25 mouse cellular contexts compared by ENCODE assay signal in genomic region chr3:79956792-79957191, GRCm38 (mm10).
DNase-seq lines count a peak whose midpoint lies in the region; ATAC-seq and TF ChIP-seq lines count a peak whose summit lies in the region.
"Had no signal": no experiment of that assay in that cellular context is flagged by ENCODE, and none has a peak within 500 bp of the region (broad histone marks: within the 10 kb centered on the region; RNA-seq: fewer than 3 reads in every experiment).

No protein-coding gene starts in this region.

- DNase-seq in forebrain, postnatal 0 days, result peak; percentile 23
- DNase-seq in heart, postnatal 10 days, result no peak
- DNase-seq in lung, embryonic 14.5 days, result peak; percentile 36
- DNase-seq in lung, postnatal 36 days, result no peak
- no peak for DNase-seq in liver, embryonic 11.5 days (ENCODE audit: low spot score)
- DNase-seq: adrenal gland, postnatal 14 days; cerebellum, adult 18-20 months; cerebellum, adult 9-11 months; cerebellum, postnatal 36 days; embryo, embryonic 11 days; gastrocnemius, postnatal 14 days; heart, postnatal 4 days had no signal

- H3K9ac ChIP-seq in forebrain, postnatal 0 days, result no peak overlapping the region
- H3K9ac ChIP-seq in forebrain, embryonic 16.5 days (replicated peaks; ENCODE audit: low read depth, low read length), result no peak overlapping the region
- H3K9ac ChIP-seq in heart, embryonic 13.5 days, result no peak overlapping the region
- H3K9ac ChIP-seq in lung, embryonic 14.5 days, result no peak overlapping the region
- no peak overlapping the region for H3K9ac ChIP-seq in liver, embryonic 11.5 days (ENCODE audit: low read depth, low read length)
- H3K9ac ChIP-seq: embryonic facial prominence, embryonic 15.5 days; hindbrain, embryonic 12.5 days had no signal

- H3K27ac ChIP-seq in forebrain, postnatal 0 days (ENCODE audit: low read depth, low read length), result no peak overlapping the region
- H3K27ac ChIP-seq in forebrain, embryonic 16.5 days (ENCODE audit: low read length), result no peak overlapping the region
- 0 out of 2 replicates have a peak overlapping the region, but pooled peaks have one; percentile 17 for H3K27ac ChIP-seq in heart, embryonic 13.5 days (replicated peaks)
- H3K27ac ChIP-seq in lung, embryonic 14.5 days (ENCODE audit: low read depth), result no peak overlapping the region
- H3K27ac ChIP-seq in liver, embryonic 11.5 days (ENCODE audit: low read depth, low read length), result no peak overlapping the region
- H3K27ac ChIP-seq: embryonic facial prominence, embryonic 15.5 days; forebrain, embryonic 10.5 days; heart, embryonic 10.5 days; hindbrain, embryonic 12.5 days had no signal

- TF ChIP-seq CTCF in forebrain, postnatal 0 days (IDR thresholded peaks at IDR 0.05; ENCODE audit: low read depth), result no peak
- TF ChIP-seq CTCF in lung, embryonic 14.5 days (IDR thresholded peaks at IDR 0.05; ENCODE audit: low read depth), result no peak

- H3K4me2 ChIP-seq in forebrain, postnatal 0 days (ENCODE audit: low read depth), result no peak overlapping the region
- H3K4me2 ChIP-seq in forebrain, embryonic 16.5 days (ENCODE audit: low read length), result no peak overlapping the region
- no peak overlapping the region for H3K4me2 ChIP-seq in heart, embryonic 13.5 days
- no peak overlapping the region for H3K4me2 ChIP-seq in lung, embryonic 14.5 days
- H3K4me2 ChIP-seq in liver, embryonic 11.5 days, result no peak overlapping the region
- H3K4me2 ChIP-seq: embryonic facial prominence, embryonic 15.5 days; hindbrain, embryonic 12.5 days had no signal

- intact Hi-C loops in heart, postnatal 10 days (cut with DNase I), result loop anchor here (5.0 kb wide), 1 partner anchor 51 kb away; no protein-coding TSS in a partner anchor

- no peaks in the 10 kb centered on the region for H3K36me3 ChIP-seq in forebrain, postnatal 0 days (ENCODE audit: insufficient read depth)
- no peaks in the 10 kb centered on the region for H3K36me3 ChIP-seq in forebrain, embryonic 16.5 days (ENCODE audit: control insufficient read depth, insufficient read depth)
- H3K36me3 ChIP-seq in heart, embryonic 13.5 days, result no peaks in the 10 kb centered on the region
- no peaks in the 10 kb centered on the region for H3K36me3 ChIP-seq in lung, embryonic 14.5 days (ENCODE audit: insufficient read depth)
- H3K36me3 ChIP-seq in liver, embryonic 11.5 days (ENCODE audit: control insufficient read depth, insufficient read depth, low read length), result no peaks in the 10 kb centered on the region
- H3K36me3 ChIP-seq: embryonic facial prominence, embryonic 15.5 days; forebrain, embryonic 10.5 days; heart, embryonic 10.5 days; hindbrain, embryonic 12.5 days had no signal

- no peaks in the 10 kb centered on the region for H3K9me3 ChIP-seq in forebrain, postnatal 0 days (ENCODE audit: low read length)
- H3K9me3 ChIP-seq in forebrain, embryonic 16.5 days (ENCODE audit: control insufficient read depth, low read length), result no peaks in the 10 kb centered on the region
- no peaks in the 10 kb centered on the region for H3K9me3 ChIP-seq in heart, embryonic 13.5 days
- no peaks in the 10 kb centered on the region for H3K9me3 ChIP-seq in lung, embryonic 14.5 days (ENCODE audit: low read depth, low read length)
- no peaks in the 10 kb centered on the region for H3K9me3 ChIP-seq in liver, embryonic 11.5 days (ENCODE audit: control insufficient read depth, low read length)
- H3K9me3 ChIP-seq: embryonic facial prominence, embryonic 15.5 days; forebrain, embryonic 10.5 days; heart, embryonic 10.5 days; hindbrain, embryonic 12.5 days had no signal

- H3K4me1 ChIP-seq in forebrain, postnatal 0 days (ENCODE audit: insufficient read depth), result no peaks in the 10 kb centered on the region
- H3K4me1 ChIP-seq in forebrain, embryonic 16.5 days (replicated peaks; ENCODE audit: control insufficient read depth, insufficient read depth, low read length), result no peaks in the 10 kb centered on the region
- peaks cover 22% of the 10 kb centered on the region for H3K4me1 ChIP-seq in heart, embryonic 13.5 days
- H3K4me1 ChIP-seq in lung, embryonic 14.5 days (ENCODE audit: insufficient read depth), result no peaks in the 10 kb centered on the region
- no peaks in the 10 kb centered on the region for H3K4me1 ChIP-seq in liver, embryonic 11.5 days (replicated peaks; ENCODE audit: control insufficient read depth, insufficient read depth, low read length)
- H3K4me1 ChIP-seq: embryonic facial prominence, embryonic 15.5 days; heart, embryonic 10.5 days; hindbrain, embryonic 12.5 days had no signal

- no peak overlapping the region for H3K4me3 ChIP-seq in forebrain, postnatal 0 days (ENCODE audit: low read depth, low read length)
- H3K4me3 ChIP-seq in forebrain, embryonic 16.5 days (replicated peaks; ENCODE audit: low read length), result no peak overlapping the region
- no peak overlapping the region for H3K4me3 ChIP-seq in heart, embryonic 13.5 days
- no peak overlapping the region for H3K4me3 ChIP-seq in lung, embryonic 14.5 days (ENCODE audit: low read depth, low read length)
- H3K4me3 ChIP-seq in liver, embryonic 11.5 days (ENCODE audit: low read depth, low read length), result no peak overlapping the region
- H3K4me3 ChIP-seq: embryonic facial prominence, embryonic 15.5 days; erythroblast, embryonic 14.5 days; forebrain, embryonic 10.5 days; heart, embryonic 10.5 days; hindbrain, embryonic 12.5 days had no signal

- H3K27me3 ChIP-seq in forebrain, postnatal 0 days (ENCODE audit: insufficient read depth, low read length), result no peaks in the 10 kb centered on the region
- H3K27me3 ChIP-seq in forebrain, embryonic 16.5 days (replicated peaks; ENCODE audit: control insufficient read depth, insufficient read depth, low read length), result no peaks in the 10 kb centered on the region
- H3K27me3 ChIP-seq in heart, embryonic 13.5 days (replicated peaks), result no peaks in the 10 kb centered on the region
- no peaks in the 10 kb centered on the region for H3K27me3 ChIP-seq in lung, embryonic 14.5 days (ENCODE audit: insufficient read depth, low read length)
- H3K27me3 ChIP-seq in liver, embryonic 11.5 days (replicated peaks; ENCODE audit: control insufficient read depth, insufficient read depth, low read length), result no peaks in the 10 kb centered on the region
- H3K27me3 ChIP-seq: CH12.LX; embryonic facial prominence, embryonic 15.5 days; hindbrain, embryonic 12.5 days; Patski had no signal

- ATAC-seq in forebrain, postnatal 0 days, result no peak
- ATAC-seq in forebrain, embryonic 16.5 days, result no peak
- ATAC-seq in heart, embryonic 13.5 days (ENCODE audit: extremely low read depth, insufficient number of reproducible peaks, low FRiP score, low TSS enrichment), result no peak
- ATAC-seq in lung, embryonic 14.5 days (ENCODE audit: insufficient read depth), result no peak
- ATAC-seq in liver, embryonic 11.5 days (replicated peaks; ENCODE audit: low FRiP score), result no peak
- ATAC-seq: activated CD4-positive, CD25-positive, alpha-beta regulatory T cell, adult 4 months; hindbrain, embryonic 16.5 days; inflammation-experienced regulatory T-cells, adult 6 months; intestine, postnatal 0 days; Patski had no signal

Comparison
In these comparisons a context has a peak if more than half of its experiments do, and no peak if none do; other contexts are left out.
1. DNase-seq: peak in forebrain, postnatal 0 days (single experiment) and lung, embryonic 14.5 days (single experiment); none in heart, postnatal 10 days (0 of 2), lung, postnatal 36 days (single experiment) and liver, embryonic 11.5 days (single experiment).